Mouse (Mus musculus): ENCODE data around the gene Eif4e2.

DNA sequence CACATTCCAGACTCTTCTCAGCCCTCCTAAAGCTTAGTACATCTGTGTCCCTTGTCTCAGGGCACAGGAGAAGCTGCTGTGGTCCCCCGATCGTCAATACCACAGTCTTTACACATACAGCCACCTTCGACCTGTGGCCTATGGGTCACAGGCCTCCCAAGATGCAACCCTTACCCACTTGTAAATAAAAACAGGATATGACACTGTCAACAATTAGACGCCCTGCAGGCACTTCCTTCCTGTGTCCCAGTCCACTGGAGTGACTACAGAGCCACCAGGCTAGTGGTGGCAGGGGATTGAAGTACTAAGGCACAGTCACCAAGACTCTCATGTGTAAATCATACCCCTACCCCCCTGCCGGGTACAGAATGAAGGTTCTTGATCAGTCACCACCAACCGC, 8.7 kb upstream of the Eif4e2 start:
- TF ChIP-seq POLR2A (IDR thresholded peaks at IDR 0.05; ENCODE audit: low read depth, low read length): no peak
- no peak for TF ChIP-seq CTCF (IDR thresholded peaks at IDR 0.05; ENCODE audit: extremely low read depth, insufficient read depth, insufficient read length, insufficient replicate concordance)
